Comparison of ENCODE assay signal across 21 mouse cellular contexts in genomic region chr17:65081072-65081778, GRCm38 (mm10).
A peak's percentile ranks its signal among the peaks of the same experiment; 100 is the strongest.
DNase-seq lines count a peak whose midpoint lies in the region; ATAC-seq and TF ChIP-seq lines count a peak whose summit lies in the region.
"Had no signal": no experiment of that assay in that cellular context is flagged by ENCODE, and none has a peak within 500 bp of the region (broad histone marks: within the 10 kb centered on the region; RNA-seq: fewer than 3 reads in every experiment).

No protein-coding gene starts in this region.

- dilution Hi-C loops in CH12.LX (cut with MboI; ENCODE audit: extremely low pct_ligation_motif_present, extremely low pct_unique_long_range_greater_than_20kb, low sequenced_read_pairs), result no loop called here

- H3K36me3 ChIP-seq in embryonic facial prominence, embryonic 14.5 days (ENCODE audit: control insufficient read depth, insufficient read depth, low read length), result no peaks in the 10 kb centered on the region
- no peaks in the 10 kb centered on the region for H3K36me3 ChIP-seq in embryonic facial prominence, embryonic 10.5 days (replicated peaks)
- H3K36me3 ChIP-seq in CH12.LX (replicated peaks in 1 of 2; ENCODE audit: control insufficient read depth in 1 of 2, insufficient read depth in 1 of 2, low read length in 1 of 2), result no peaks in the 10 kb centered on the region
- no peaks in the 10 kb centered on the region for H3K36me3 ChIP-seq in forebrain, embryonic 16.5 days (ENCODE audit: control insufficient read depth, insufficient read depth)
- H3K36me3 ChIP-seq: embryonic facial prominence, embryonic 13.5 days; G1E; heart, embryonic 10.5 days; neural tube, embryonic 12.5 days had no signal

- no peaks in the 10 kb centered on the region for H3K27me3 ChIP-seq in embryonic facial prominence, embryonic 14.5 days (replicated peaks; ENCODE audit: control insufficient read depth, insufficient read depth, low read length)
- H3K27me3 ChIP-seq in embryonic facial prominence, embryonic 10.5 days (replicated peaks; ENCODE audit: low read depth, poor library complexity, severe bottlenecking), result no peaks in the 10 kb centered on the region
- no peaks in the 10 kb centered on the region for H3K27me3 ChIP-seq in CH12.LX (replicated peaks)
- no peaks in the 10 kb centered on the region for H3K27me3 ChIP-seq in forebrain, embryonic 16.5 days (replicated peaks; ENCODE audit: control insufficient read depth, insufficient read depth, low read length)
- H3K27me3 ChIP-seq: embryonic facial prominence, embryonic 13.5 days; neural tube, embryonic 12.5 days had no signal

- H3K27ac ChIP-seq in embryonic facial prominence, embryonic 14.5 days (replicated peaks; ENCODE audit: low read depth, low read length), result no peak overlapping the region
- H3K27ac ChIP-seq in embryonic facial prominence, embryonic 10.5 days (replicated peaks), result no peak overlapping the region
- H3K27ac ChIP-seq in CH12.LX (ENCODE audit: insufficient read depth, low read depth), result no peak overlapping the region
- no peak overlapping the region for H3K27ac ChIP-seq in forebrain, embryonic 16.5 days (ENCODE audit: low read length)
- H3K27ac ChIP-seq: embryonic facial prominence, embryonic 13.5 days; heart, embryonic 10.5 days; layer of hippocampus, adult 2 months; neural tube, embryonic 12.5 days; stomach, postnatal 0 days had no signal

- no peak overlapping the region for H3K4me2 ChIP-seq in embryonic facial prominence, embryonic 14.5 days (ENCODE audit: low read depth, low read length)
- H3K4me2 ChIP-seq in CH12.LX (ENCODE audit: insufficient read depth, low read depth, poor library complexity, severe bottlenecking), result no peak overlapping the region
- H3K4me2 ChIP-seq in forebrain, embryonic 16.5 days (ENCODE audit: low read length), result no peak overlapping the region
- H3K4me2 ChIP-seq: embryonic facial prominence, embryonic 13.5 days; neural tube, embryonic 12.5 days had no signal

- TF ChIP-seq EP300 in CH12.LX (IDR thresholded peaks at IDR 0.05; ENCODE audit: low read length), result no peak

- in situ Hi-C loops in CH12.LX (cut with MboI; ENCODE audit: low pct_ligation_motif_present, low pct_unique_long_range_greater_than_20kb, low sequenced_read_pairs), result no loop called here

- H3K9me3 ChIP-seq in embryonic facial prominence, embryonic 14.5 days (ENCODE audit: control insufficient read depth, low read length), result no peaks in the 10 kb centered on the region
- no peaks in the 10 kb centered on the region for H3K9me3 ChIP-seq in embryonic facial prominence, embryonic 10.5 days
- no peaks in the 10 kb centered on the region for H3K9me3 ChIP-seq in CH12.LX (replicated peaks; ENCODE audit: low read length)
- H3K9me3 ChIP-seq in forebrain, embryonic 16.5 days (ENCODE audit: control insufficient read depth, low read length), result no peaks in the 10 kb centered on the region
- H3K9me3 ChIP-seq: embryonic facial prominence, embryonic 13.5 days; heart, embryonic 10.5 days; neural tube, embryonic 12.5 days had no signal

- no peak for TF ChIP-seq RAD21 in CH12.LX (IDR thresholded peaks at IDR 0.05; ENCODE audit: low read depth, low read length)

- H3K9ac ChIP-seq in embryonic facial prominence, embryonic 14.5 days (ENCODE audit: low read depth, low read length), result no peak overlapping the region
- no peak overlapping the region for H3K9ac ChIP-seq in CH12.LX (ENCODE audit: insufficient read depth, low read depth)
- H3K9ac ChIP-seq in forebrain, embryonic 16.5 days (replicated peaks; ENCODE audit: low read depth, low read length), result no peak overlapping the region
- H3K9ac ChIP-seq: embryonic facial prominence, embryonic 13.5 days; neural tube, embryonic 12.5 days had no signal

- no peak overlapping the region for H3K4me3 ChIP-seq in embryonic facial prominence, embryonic 14.5 days (ENCODE audit: low read depth, low read length)
- H3K4me3 ChIP-seq in embryonic facial prominence, embryonic 10.5 days, result no peak overlapping the region
- H3K4me3 ChIP-seq in CH12.LX (replicated peaks in 1 of 3; ENCODE audit: low read depth in 2 of 3, low read length in 2 of 3, poor library complexity in 1 of 3), result no peak overlapping the region
- H3K4me3 ChIP-seq in forebrain, embryonic 16.5 days (replicated peaks; ENCODE audit: low read length), result no peak overlapping the region
- H3K4me3 ChIP-seq: embryonic facial prominence, embryonic 13.5 days; heart, embryonic 10.5 days; layer of hippocampus, adult 2 months; neural tube, embryonic 12.5 days had no signal

- peak; percentile 38 for DNase-seq in embryonic facial prominence, embryonic 14.5 days (ENCODE audit: low spot score)
- no peak for DNase-seq in embryonic facial prominence, embryonic 10.5 days (ENCODE audit: low spot score)
- DNase-seq in CH12.LX (ENCODE audit: extremely low read depth), result peak; percentile 6
- DNase-seq in embryo, embryonic 11 days, result peak; percentile 14
- DNase-seq in cerebellum, postnatal 36 days, result no peak
- DNase-seq in thymus, postnatal 25 days, result no peak
- DNase-seq in right cerebral cortex, adult 2 months (ENCODE audit: low spot score in 2 of 2), result no peak
- DNase-seq: cerebellum, adult 8-10 months; gastrocnemius, postnatal 10 days; kidney, postnatal 25 days; lung, postnatal 4 days had no signal

- TF ChIP-seq CTCF in CH12.LX (conservative IDR thresholded peaks at IDR 0.05 in 1 of 2, IDR thresholded peaks at IDR 0.05 in 1 of 2; ENCODE audit: low read depth in 2 of 2, low read length in 2 of 2), result no peak

- H3K79me2 ChIP-seq in CH12.LX (replicated peaks; ENCODE audit: control insufficient read depth, extremely low read depth, insufficient read depth, poor library complexity, severe bottlenecking), result no peaks in the 10 kb centered on the region

- no peaks in the 10 kb centered on the region for H3K4me1 ChIP-seq in embryonic facial prominence, embryonic 14.5 days (ENCODE audit: control insufficient read depth, insufficient read depth, low read length)
- no peaks in the 10 kb centered on the region for H3K4me1 ChIP-seq in embryonic facial prominence, embryonic 10.5 days
- H3K4me1 ChIP-seq in CH12.LX (ENCODE audit: control insufficient read depth in 1 of 2, insufficient read depth in 2 of 2), result peaks cover 3 to 7% of the 10 kb centered on the region in 2 experiments; a peak in 3 of 4 replicates
- H3K4me1 ChIP-seq in forebrain, embryonic 16.5 days (replicated peaks; ENCODE audit: control insufficient read depth, insufficient read depth, low read length), result peaks cover 8% of the 10 kb centered on the region
- H3K4me1 ChIP-seq: embryonic facial prominence, embryonic 13.5 days; heart, embryonic 10.5 days; neural tube, embryonic 12.5 days had no signal

- peak; percentile 70; the same call in 1 of the 2 replicates for ATAC-seq in embryonic facial prominence, embryonic 14.5 days (ENCODE audit: low read depth)
- ATAC-seq in forebrain, embryonic 16.5 days, result peak; percentile 68
- ATAC-seq: hindbrain, embryonic 16.5 days; intestine, postnatal 0 days; Patski had no signal

- 49% methylated on average over 9 of the region's 9 CpGs for WGBS in embryonic facial prominence, embryonic 14.5 days
- 51% methylated on average over 9 of the region's 9 CpGs for WGBS in embryonic facial prominence, embryonic 10.5 days
- 28% methylated on average over 9 of the region's 9 CpGs for WGBS in forebrain, embryonic 16.5 days

- no peak for TF ChIP-seq POLR2A in CH12.LX (IDR thresholded peaks at IDR 0.05; ENCODE audit: low read depth, low read length)

TF ChIP-seq in CH12.LX, 34 proteins besides CTCF, POLR2A, EP300 and RAD21:
- TF ChIP-seq IRF4 (IDR thresholded peaks at IDR 0.05; ENCODE audit: low read depth, low read length) (no peak), UBTF (IDR thresholded peaks at IDR 0.05; ENCODE audit: low read depth, low read length) (no peak), TCF12 (IDR thresholded peaks at IDR 0.05; ENCODE audit: low read depth, low read length) (no peak), ZC3H11A (IDR thresholded peaks at IDR 0.05; ENCODE audit: low read depth, low read length) (no peak), MAZ (IDR thresholded peaks at IDR 0.05; ENCODE audit: low read depth, low read length) (no peak), BHLHE40 (IDR thresholded peaks at IDR 0.05; ENCODE audit: low read depth, low read length) (no peak), NRF1 (IDR thresholded peaks at IDR 0.05; ENCODE audit: low read depth, low read length) (no peak), KAT2A (IDR thresholded peaks at IDR 0.05; ENCODE audit: insufficient replicate concordance, low read length) (no peak), PAX5 (IDR thresholded peaks at IDR 0.05; ENCODE audit: low read length) (no peak), GABPA (IDR thresholded peaks at IDR 0.05; ENCODE audit: insufficient replicate concordance, low read depth, low read length) (no peak), ZNF384 (IDR thresholded peaks at IDR 0.05; ENCODE audit: low read depth, low read length) (no peak), ETS1 (conservative IDR thresholded peaks at IDR 0.05; ENCODE audit: low read depth, low read length) (no peak), TBP (conservative IDR thresholded peaks at IDR 0.05; ENCODE audit: low read depth, low read length) (no peak), USF1 (IDR thresholded peaks at IDR 0.05; ENCODE audit: low read depth, low read length) (no peak), ELF1 (IDR thresholded peaks at IDR 0.05; ENCODE audit: low read depth, low read length) (no peak)

Comparison
In these comparisons a context has a peak if more than half of its experiments do, and no peak if none do; other contexts are left out.
1. DNase-seq: peak in embryonic facial prominence, embryonic 14.5 days (single experiment), CH12.LX (single experiment) and embryo, embryonic 11 days (single experiment); none in embryonic facial prominence, embryonic 10.5 days (single experiment), cerebellum, postnatal 36 days (0 of 2), thymus, postnatal 25 days (single experiment) and right cerebral cortex, adult 2 months (0 of 2).